Mouse (Mus musculus): ENCODE results near the gene Urb2. TPM values are rescaled to one million over a fixed set of nuclear protein-coding genes. Genes with fewer than 3 reads are reported as not detected.
A peak's percentile ranks its signal among the peaks of the same experiment; 100 is the strongest.

Urb2 gene
- polyA plus RNA-seq, 1 experiment: 33.4 TPM

GRCm38 (mm10) chr8:124042201-124042600 is 20.9 kb downstream of the Urb2 start:
- TF ChIP-seq POLR2A (IDR thresholded peaks at IDR 0.05; ENCODE audit: control insufficient read depth, low read depth, low read length) (no peak), CTCF (IDR thresholded peaks at IDR 0.05; ENCODE audit: control insufficient read depth, insufficient read depth, insufficient replicate concordance, low read depth, low read length) (no peak)
- peaks cover 1% of the 10 kb centered on the region; the same call in 1 of the 2 replicates for H3K36me3 ChIP-seq (ENCODE audit: control insufficient read depth, insufficient read depth, low read length)
- no peaks in the 10 kb centered on the region for H3K4me1 ChIP-seq (ENCODE audit: control insufficient read depth, insufficient read depth, low read length)
- H3K4me3 ChIP-seq (ENCODE audit: control insufficient read depth, low read depth, low read length): no peak overlapping the region
- H3K27me3 ChIP-seq (ENCODE audit: control insufficient read depth, insufficient read depth, low read length): no peaks in the 10 kb centered on the region
- no peak overlapping the region for H3K27ac ChIP-seq (ENCODE audit: control insufficient read depth, insufficient read depth, low read depth, low read length)

DNA sequence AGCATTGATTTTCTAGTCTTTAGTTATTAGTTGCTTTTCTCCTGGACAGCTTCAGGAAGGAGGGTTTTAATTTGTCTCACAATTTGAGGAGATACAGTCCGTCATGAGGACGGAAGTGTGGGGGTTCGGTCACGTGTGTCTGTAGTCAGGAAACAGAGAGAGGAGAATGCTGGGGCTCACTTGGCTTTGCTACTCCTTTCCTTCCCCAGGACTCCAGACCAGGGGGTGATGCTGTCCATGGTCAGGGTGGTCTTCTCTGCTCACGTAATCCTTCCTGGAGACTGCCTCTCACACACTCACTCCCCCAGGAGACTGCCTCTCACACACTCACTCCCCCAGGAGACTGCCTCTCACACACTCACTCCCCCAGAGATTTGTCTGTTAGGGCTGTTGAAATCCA is 23.1 kb downstream of the Urb2 start:
- Histone ChIP-seq H3K27ac (ENCODE audit: control insufficient read depth, insufficient read depth, low read depth, low read length) (no peak overlapping the region), H3K4me1 (ENCODE audit: control insufficient read depth, insufficient read depth, low read length) (no peaks in the 10 kb centered on the region), H3K4me3 (ENCODE audit: control insufficient read depth, low read depth, low read length) (no peak overlapping the region), H3K36me3 (ENCODE audit: control insufficient read depth, insufficient read depth, low read length) (peaks cover 1% of the 10 kb centered on the region; the same call in 1 of the 2 replicates), H3K27me3 (ENCODE audit: control insufficient read depth, insufficient read depth, low read length) (no peaks in the 10 kb centered on the region)
- no peak for TF ChIP-seq POLR2A (IDR thresholded peaks at IDR 0.05; ENCODE audit: control insufficient read depth, low read depth, low read length)
- no peak for TF ChIP-seq CTCF (IDR thresholded peaks at IDR 0.05; ENCODE audit: control insufficient read depth, insufficient read depth, insufficient replicate concordance, low read depth, low read length)

DNA sequence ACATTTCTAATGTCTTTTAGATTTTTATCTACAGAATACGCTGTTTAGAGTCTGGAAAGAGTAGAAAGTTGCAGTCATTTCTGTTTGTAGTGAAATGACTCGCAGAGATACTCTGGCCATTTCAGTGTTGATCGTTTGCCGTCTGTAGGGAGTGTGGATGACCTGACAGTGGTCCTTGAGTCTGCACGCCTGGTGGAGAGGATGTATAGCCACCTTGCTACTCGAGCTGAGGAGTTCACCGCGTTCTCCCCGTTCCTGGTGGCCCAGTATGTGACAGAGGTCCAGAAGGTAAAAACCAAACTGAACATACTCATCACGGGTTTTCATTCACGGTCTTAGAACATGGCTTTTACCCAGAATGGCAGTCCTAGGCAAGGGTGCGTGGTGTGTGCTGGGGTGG is 23.6 kb downstream of the Urb2 start:
- no peak overlapping the region for H3K27ac ChIP-seq (ENCODE audit: control insufficient read depth, insufficient read depth, low read depth, low read length)
- H3K4me1 ChIP-seq (ENCODE audit: control insufficient read depth, insufficient read depth, low read length): no peaks in the 10 kb centered on the region
- peaks cover 1% of the 10 kb centered on the region; the same call in 1 of the 2 replicates for H3K36me3 ChIP-seq (ENCODE audit: control insufficient read depth, insufficient read depth, low read length)
- H3K27me3 ChIP-seq (ENCODE audit: control insufficient read depth, insufficient read depth, low read length): no peaks in the 10 kb centered on the region
- no peak overlapping the region for H3K4me3 ChIP-seq (ENCODE audit: control insufficient read depth, low read depth, low read length)
- no peak for TF ChIP-seq POLR2A (IDR thresholded peaks at IDR 0.05; ENCODE audit: control insufficient read depth, low read depth, low read length)
- no peak for TF ChIP-seq CTCF (IDR thresholded peaks at IDR 0.05; ENCODE audit: control insufficient read depth, insufficient read depth, insufficient replicate concordance, low read depth, low read length)

- TF ChIP-seq CTCF (IDR thresholded peaks at IDR 0.05; ENCODE audit: control insufficient read depth, insufficient read depth, insufficient replicate concordance, low read depth, low read length): no peak
- no peak for TF ChIP-seq POLR2A (IDR thresholded peaks at IDR 0.05; ENCODE audit: control insufficient read depth, low read depth, low read length)
- H3K27ac ChIP-seq (ENCODE audit: control insufficient read depth, insufficient read depth, low read depth, low read length): no peak overlapping the region
- peaks cover 1% of the 10 kb centered on the region; the same call in 1 of the 2 replicates for H3K36me3 ChIP-seq (ENCODE audit: control insufficient read depth, insufficient read depth, low read length)
- no peak overlapping the region for H3K4me3 ChIP-seq (ENCODE audit: control insufficient read depth, low read depth, low read length)
- no peaks in the 10 kb centered on the region for H3K27me3 ChIP-seq (ENCODE audit: control insufficient read depth, insufficient read depth, low read length)
- H3K4me1 ChIP-seq (ENCODE audit: control insufficient read depth, insufficient read depth, low read length): no peaks in the 10 kb centered on the region
Observed at GRCm38 (mm10) chr8:124045856-124046255, 24.5 kb downstream of the Urb2 start.

GRCm38 (mm10) chr8:124052110-124052509 is 30.8 kb downstream of the Urb2 start:
- Histone ChIP-seq H3K4me1 (ENCODE audit: control insufficient read depth, insufficient read depth, low read length) (no peaks in the 10 kb centered on the region), H3K36me3 (ENCODE audit: control insufficient read depth, insufficient read depth, low read length) (no peaks in the 10 kb centered on the region; the same call in none of the 2 replicates), H3K27me3 (ENCODE audit: control insufficient read depth, insufficient read depth, low read length) (no peaks in the 10 kb centered on the region), H3K27ac (ENCODE audit: control insufficient read depth, insufficient read depth, low read depth, low read length) (no peak overlapping the region), H3K4me3 (ENCODE audit: control insufficient read depth, low read depth, low read length) (no peak overlapping the region)
- TF ChIP-seq POLR2A (IDR thresholded peaks at IDR 0.05; ENCODE audit: control insufficient read depth, low read depth, low read length) (no peak), CTCF (IDR thresholded peaks at IDR 0.05; ENCODE audit: control insufficient read depth, insufficient read depth, insufficient replicate concordance, low read depth, low read length) (peak; percentile 82; the same call in 1 of the 2 replicates)

DNA sequence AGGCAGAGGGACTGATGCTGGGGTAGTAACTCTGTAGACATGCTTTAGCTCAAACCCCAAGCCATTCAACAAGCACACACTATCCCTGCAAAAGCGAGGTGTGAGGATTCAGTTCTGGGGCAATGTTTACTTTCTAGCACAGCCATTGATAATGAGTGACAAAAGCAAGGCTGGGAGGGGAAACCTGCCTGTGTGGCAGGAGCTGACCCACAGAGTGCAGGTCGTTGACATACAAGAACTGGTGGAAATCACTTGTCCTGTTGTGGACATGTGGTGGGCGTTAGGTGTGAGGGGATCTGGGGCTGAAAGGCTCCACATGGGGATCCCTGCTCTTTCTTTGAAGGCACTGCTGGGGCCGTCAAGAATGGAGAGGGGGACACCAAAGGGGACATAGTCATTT is 31.3 kb downstream of the Urb2 start:
- TF ChIP-seq POLR2A (IDR thresholded peaks at IDR 0.05; ENCODE audit: control insufficient read depth, low read depth, low read length) (no peak), CTCF (IDR thresholded peaks at IDR 0.05; ENCODE audit: control insufficient read depth, insufficient read depth, insufficient replicate concordance, low read depth, low read length) (no peak)
- H3K36me3 ChIP-seq (ENCODE audit: control insufficient read depth, insufficient read depth, low read length): no peaks in the 10 kb centered on the region; the same call in none of the 2 replicates
- no peak overlapping the region for H3K4me3 ChIP-seq (ENCODE audit: control insufficient read depth, low read depth, low read length)
- no peaks in the 10 kb centered on the region for H3K4me1 ChIP-seq (ENCODE audit: control insufficient read depth, insufficient read depth, low read length)
- no peaks in the 10 kb centered on the region for H3K27me3 ChIP-seq (ENCODE audit: control insufficient read depth, insufficient read depth, low read length)
- H3K27ac ChIP-seq (ENCODE audit: control insufficient read depth, insufficient read depth, low read depth, low read length): no peak overlapping the region

DNA sequence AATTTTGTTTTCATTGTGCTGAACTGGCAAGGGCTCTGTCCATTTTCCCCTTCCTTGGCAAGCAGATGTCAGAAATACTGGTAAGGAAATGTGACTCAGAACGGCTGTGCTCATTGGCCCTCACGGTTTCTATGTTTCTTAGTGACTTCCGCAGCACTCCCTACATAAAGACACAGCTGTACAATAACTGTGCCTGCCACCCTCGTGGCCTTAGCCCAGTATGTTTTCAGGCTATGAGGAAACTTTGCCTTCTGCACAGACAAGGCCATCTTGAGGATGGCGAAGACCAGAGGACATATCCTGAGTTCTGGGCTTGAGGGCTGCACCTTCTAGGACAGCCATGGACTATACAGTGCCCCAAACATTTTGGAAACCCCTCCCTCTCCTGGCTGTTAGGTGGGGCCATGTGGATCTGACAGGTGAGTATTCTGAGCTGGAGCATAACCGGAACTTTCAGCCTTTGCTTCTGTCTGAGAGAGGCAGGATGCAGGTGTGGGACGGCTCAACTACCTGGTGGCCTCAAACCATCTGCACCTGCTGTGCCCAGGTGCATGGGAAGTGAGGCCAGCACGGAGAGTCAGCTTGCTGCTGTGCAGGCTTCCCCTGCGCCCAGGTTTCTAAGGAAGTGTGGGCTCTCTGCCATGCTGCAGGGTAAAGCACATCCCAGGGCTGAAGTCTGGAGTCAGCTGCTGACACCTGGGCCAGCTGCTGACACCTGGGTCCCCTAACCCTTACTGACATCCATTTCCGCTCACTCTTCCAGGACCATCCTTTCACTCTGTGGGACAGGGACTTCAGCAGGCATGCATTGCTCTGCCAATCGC is 35.7 kb downstream of the Urb2 start:
- Histone ChIP-seq H3K27me3 (ENCODE audit: control insufficient read depth, insufficient read depth, low read length) (no peaks in the 10 kb centered on the region), H3K27ac (ENCODE audit: control insufficient read depth, insufficient read depth, low read depth, low read length) (no peak overlapping the region), H3K4me1 (ENCODE audit: control insufficient read depth, insufficient read depth, low read length) (no peaks in the 10 kb centered on the region), H3K4me3 (ENCODE audit: control insufficient read depth, low read depth, low read length) (no peak overlapping the region), H3K36me3 (ENCODE audit: control insufficient read depth, insufficient read depth, low read length) (no peaks in the 10 kb centered on the region; the same call in 1 of the 2 replicates)
- TF ChIP-seq POLR2A (IDR thresholded peaks at IDR 0.05; ENCODE audit: control insufficient read depth, low read depth, low read length) (no peak), CTCF (IDR thresholded peaks at IDR 0.05; ENCODE audit: control insufficient read depth, insufficient read depth, insufficient replicate concordance, low read depth, low read length) (no peak)

Measured in testis, adult 2 months (tissue).